8 mouse cellular contexts compared by ENCODE assay signal in genomic region chr12:76367096-76367995, GRCm38 (mm10). TPM values are rescaled to one million over a fixed set of nuclear protein-coding genes. Genes with fewer than 3 reads are reported as not detected.
DNase-seq lines count a peak whose midpoint lies in the region; ATAC-seq and TF ChIP-seq lines count a peak whose summit lies in the region.

No protein-coding gene starts in this region.

- H3K9ac ChIP-seq in kidney, postnatal 0 days (ENCODE audit: low read depth, low read length): no peak overlapping the region
- peak overlapping the region; percentile 96 for H3K9ac ChIP-seq in midbrain, embryonic 16.5 days (ENCODE audit: low read depth, low read length)

- H3K27ac ChIP-seq in heart, embryonic 10.5 days: peak overlapping the region; percentile 100
- H3K27ac ChIP-seq in kidney, postnatal 0 days: peak overlapping the region; percentile 54
- H3K27ac ChIP-seq in midbrain, embryonic 16.5 days (ENCODE audit: low read length): peak overlapping the region; percentile 5; the same call in 1 of the 2 replicates

- H3K27me3 ChIP-seq in heart, embryonic 10.5 days (ENCODE audit: insufficient read depth, poor library complexity, severe bottlenecking): no peaks in the 10 kb centered on the region
- H3K27me3 ChIP-seq in kidney, postnatal 0 days (ENCODE audit: insufficient read depth, low read length): no peaks in the 10 kb centered on the region
- H3K27me3 ChIP-seq in midbrain, embryonic 16.5 days (ENCODE audit: control insufficient read depth, insufficient read depth, low read depth, low read length): no peaks in the 10 kb centered on the region

- no peak for TF ChIP-seq CTCF in kidney, postnatal 0 days (IDR thresholded peaks at IDR 0.05; ENCODE audit: low read depth)

- 23% methylated on average over 14 of the region's 14 CpGs for WGBS in heart, embryonic 10.5 days
- WGBS in kidney, postnatal 0 days: 12% methylated on average over 14 of the region's 14 CpGs
- 27% methylated on average over 14 of the region's 14 CpGs for WGBS in midbrain, embryonic 16.5 days

- H3K36me3 ChIP-seq in heart, embryonic 10.5 days: no peaks in the 10 kb centered on the region
- H3K36me3 ChIP-seq in kidney, postnatal 0 days (ENCODE audit: insufficient read depth, low read length): no peaks in the 10 kb centered on the region
- no peaks in the 10 kb centered on the region for H3K36me3 ChIP-seq in midbrain, embryonic 16.5 days (ENCODE audit: control insufficient read depth, insufficient read depth, low read length)

- peaks cover 48% of the 10 kb centered on the region for H3K4me1 ChIP-seq in heart, embryonic 10.5 days
- H3K4me1 ChIP-seq in kidney, postnatal 0 days (replicated peaks; ENCODE audit: insufficient read depth, low read length): peaks cover 23% of the 10 kb centered on the region
- H3K4me1 ChIP-seq in midbrain, embryonic 16.5 days (ENCODE audit: control insufficient read depth, insufficient read depth, low read length): peaks cover 27% of the 10 kb centered on the region

- DNase-seq in adrenal gland, adult (ENCODE audit: inconsistent age in 2 of 2, low spot score in 1 of 2): peak; percentile 39 to 71
- no peak for DNase-seq in adrenal gland, adult 18-20 months (ENCODE audit: low spot score in 2 of 2)
- peak; percentile 55 for DNase-seq in cerebellum, adult 9-10 months
- no peak for DNase-seq in heart, embryonic 10.5 days (ENCODE audit: low spot score)
- peak; percentile 71 for DNase-seq in kidney, postnatal 0 days (ENCODE audit: low spot score)
- no peak for DNase-seq in layer of hippocampus, postnatal 25 days (ENCODE audit: extremely low spot score in 1 of 2, low spot score in 1 of 2)

- ATAC-seq in CD4-positive, CD25-positive, alpha-beta regulatory T cell, adult 4 months: peak; percentile 19
- ATAC-seq in kidney, postnatal 0 days (replicated peaks; ENCODE audit: low FRiP score, low read depth): no peak
- ATAC-seq in midbrain, embryonic 16.5 days: no peak

- no peaks in the 10 kb centered on the region for H3K9me3 ChIP-seq in heart, embryonic 10.5 days
- no peaks in the 10 kb centered on the region for H3K9me3 ChIP-seq in kidney, postnatal 0 days (replicated peaks; ENCODE audit: low read length)
- no peaks in the 10 kb centered on the region for H3K9me3 ChIP-seq in midbrain, embryonic 16.5 days (replicated peaks; ENCODE audit: control insufficient read depth, low read length, poor library complexity, severe bottlenecking)

- H3K4me3 ChIP-seq in heart, embryonic 10.5 days: peak overlapping the region; percentile 98
- peak overlapping the region; percentile 2; the same call in 1 of the 2 replicates for H3K4me3 ChIP-seq in kidney, postnatal 0 days (replicated peaks; ENCODE audit: low read depth, low read length)
- H3K4me3 ChIP-seq in midbrain, embryonic 16.5 days (ENCODE audit: low read depth, low read length): 0 out of 2 replicates have a peak overlapping the region, but pooled peaks have one; percentile 88

- peak overlapping the region; percentile 71 for H3K4me2 ChIP-seq in kidney, postnatal 0 days (ENCODE audit: low read length)
- H3K4me2 ChIP-seq in midbrain, embryonic 16.5 days (ENCODE audit: low read length): peak overlapping the region; percentile 72

RNA-seq across cellular contexts. Expression of gene Zbtb25, which starts 2.1 kb away (rescaled TPM):
- total RNA-seq in adrenal gland, adult 18-20 months (2021): 1 to 10 TPM; 5.9 to 6.1 TPM
- polyA plus RNA-seq in CD4-positive, CD25-positive, alpha-beta regulatory T cell, adult 4 months (2017; shearing (Covaris generic)): 10 to 100 TPM; 12.7 to 13.8 TPM
- 12.7 and 16.8 TPM in 2 replicates for polyA plus RNA-seq in heart, embryonic 10.5 days (2016; fragmentation: Nextera tagmentation; extraction: Ambion mirVana)
- 13.0 and 13.2 TPM in 2 replicates for polyA plus RNA-seq in kidney, postnatal 0 days (2015; fragmentation: Nextera tagmentation; extraction: Ambion mirVana)
- polyA plus RNA-seq in midbrain, embryonic 16.5 days (2015; fragmentation: Nextera tagmentation; extraction: Ambion mirVana): 14.7 and 15.7 TPM in 2 replicates
- total RNA-seq in layer of hippocampus, postnatal 25 days (2021): 10 to 100 TPM; 20.2 to 21.4 TPM

RNA-seq across cellular contexts. Expression of gene Zbtb1, which starts 2.7 kb away (rescaled TPM):
- total RNA-seq in adrenal gland, adult 18-20 months (2021): 1 to 10 TPM; 4.1 to 4.7 TPM
- polyA plus RNA-seq in CD4-positive, CD25-positive, alpha-beta regulatory T cell, adult 4 months (2017; shearing (Covaris generic)): 10 to 100 TPM; 21.2 to 22.4 TPM
- 8.9 and 10.2 TPM in 2 replicates for polyA plus RNA-seq in heart, embryonic 10.5 days (2016; fragmentation: Nextera tagmentation; extraction: Ambion mirVana)
- polyA plus RNA-seq in kidney, postnatal 0 days (2015; fragmentation: Nextera tagmentation; extraction: Ambion mirVana): 8.2 and 9.0 TPM in 2 replicates
- 3.1 and 3.4 TPM in 2 replicates for polyA plus RNA-seq in midbrain, embryonic 16.5 days (2015; fragmentation: Nextera tagmentation; extraction: Ambion mirVana)
- 1 to 10 TPM; 7.0 to 8.3 TPM for total RNA-seq in layer of hippocampus, postnatal 25 days (2021)

RNA-seq across cellular contexts. Expression of gene Hspa2, which starts 36.6 kb away (rescaled TPM):
- total RNA-seq in adrenal gland, adult 18-20 months (2021): 10 to 100 TPM; 18.9 to 20.6 TPM
- 1 to 10 TPM; 3.8 to 6.2 TPM for polyA plus RNA-seq in CD4-positive, CD25-positive, alpha-beta regulatory T cell, adult 4 months (2017; shearing (Covaris generic))
- polyA plus RNA-seq in heart, embryonic 10.5 days (2016; fragmentation: Nextera tagmentation; extraction: Ambion mirVana): 14.4 and 24.4 TPM in 2 replicates
- 12.4 and 14.6 TPM in 2 replicates for polyA plus RNA-seq in kidney, postnatal 0 days (2015; fragmentation: Nextera tagmentation; extraction: Ambion mirVana)
- polyA plus RNA-seq in midbrain, embryonic 16.5 days (2015; fragmentation: Nextera tagmentation; extraction: Ambion mirVana): 6.2 and 7.6 TPM in 2 replicates
- total RNA-seq in layer of hippocampus, postnatal 25 days (2021): 100 to 1,000 TPM; 106 to 116 TPM

RNA-seq across cellular contexts. Expression of gene Akap5, which starts 42.7 kb away (rescaled TPM):
- under 1 TPM; 0.33 to 0.54 TPM for total RNA-seq in adrenal gland, adult 18-20 months (2021)
- 1 to 10 TPM; 3.3 to 3.8 TPM for polyA plus RNA-seq in CD4-positive, CD25-positive, alpha-beta regulatory T cell, adult 4 months (2017; shearing (Covaris generic))
- polyA plus RNA-seq in heart, embryonic 10.5 days (2016; fragmentation: Nextera tagmentation; extraction: Ambion mirVana): 9.5 and 12.3 TPM in 2 replicates
- 0.43 and 0.54 TPM in 2 replicates for polyA plus RNA-seq in kidney, postnatal 0 days (2015; fragmentation: Nextera tagmentation; extraction: Ambion mirVana)
- 10.6 and 11.6 TPM in 2 replicates for polyA plus RNA-seq in midbrain, embryonic 16.5 days (2015; fragmentation: Nextera tagmentation; extraction: Ambion mirVana)
- total RNA-seq in layer of hippocampus, postnatal 25 days (2021): 10 to 100 TPM; 58.6 to 66.5 TPM

RNA-seq across cellular contexts. Expression of gene Ppp1r36, which starts 50.0 kb away (rescaled TPM):
- total RNA-seq in adrenal gland, adult 18-20 months (2021): under 1 TPM; 0.27 to 0.32 TPM
- not detected for polyA plus RNA-seq in CD4-positive, CD25-positive, alpha-beta regulatory T cell, adult 4 months (2017; shearing (Covaris generic))
- 1.8 and 3.0 TPM in 2 replicates for polyA plus RNA-seq in heart, embryonic 10.5 days (2016; fragmentation: Nextera tagmentation; extraction: Ambion mirVana)
- polyA plus RNA-seq in kidney, postnatal 0 days (2015; fragmentation: Nextera tagmentation; extraction: Ambion mirVana): 7.2 and 7.5 TPM in 2 replicates
- 1.3 and 1.9 TPM in 2 replicates for polyA plus RNA-seq in midbrain, embryonic 16.5 days (2015; fragmentation: Nextera tagmentation; extraction: Ambion mirVana)
- total RNA-seq in layer of hippocampus, postnatal 25 days (2021): 1 to 10 TPM in 1 of 2 experiments, under 1 TPM in 1; 0.92 to 1.5 TPM

Comparison
In these comparisons a context has a peak if more than half of its experiments do, and no peak if none do; other contexts are left out.
1. DNase-seq: peak in adrenal gland, adult (2 of 2), cerebellum, adult 9-10 months (single experiment) and kidney, postnatal 0 days (single experiment); none in adrenal gland, adult 18-20 months (0 of 2), heart, embryonic 10.5 days (single experiment) and layer of hippocampus, postnatal 25 days (0 of 2).
2. H3K27ac ChIP-seq: peak in every context shown above with its lines; median percentile 100 in heart, embryonic 10.5 days; 54 in kidney, postnatal 0 days; 5 in midbrain, embryonic 16.5 days.
3. H3K4me3 ChIP-seq: peak in every context shown above with its lines; median percentile 98 in heart, embryonic 10.5 days; 88 in midbrain, embryonic 16.5 days; 2 in kidney, postnatal 0 days.